Mouse (Mus musculus) bone marrow macrophage, adult 2 months (primary cell): ENCODE results near the gene Olfr1032.

Experiments
- CTCF ChIP-seq: IDR thresholded peaks from 2 replicates; pipeline ENCODE4 v1.5.1; 2012; ENCODE audit warnings: low read depth, mild to moderate bottlenecking, low read length, moderate library complexity
- POLR2A ChIP-seq: IDR thresholded peaks from 2 replicates; pipeline ENCODE4 v1.6.1; 2012; ENCODE audit warnings: mild to moderate bottlenecking, low read depth, low read length, borderline replicate concordance

DNA sequence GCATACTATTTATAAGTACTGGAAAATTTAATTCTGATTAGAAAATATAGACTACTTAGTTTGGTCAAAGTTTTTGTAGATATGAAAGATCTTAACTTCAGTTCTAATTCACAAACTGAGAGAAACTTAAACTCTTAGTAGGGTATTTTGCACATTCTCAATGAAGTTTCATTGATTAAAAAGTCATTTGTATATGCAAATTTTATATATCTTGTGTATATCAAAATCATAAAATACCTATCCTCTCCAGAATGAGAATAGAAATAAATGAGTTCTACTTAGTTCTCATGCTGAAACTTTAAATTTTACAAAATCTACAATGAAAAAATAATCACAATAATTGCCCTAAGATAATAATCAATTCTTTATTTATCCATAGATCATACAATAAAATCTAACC is 40.2 kb downstream of the Olfr1032 start, which contains the start of gene Olfr1034:
- no peak for TF ChIP-seq CTCF
- TF ChIP-seq POLR2A: no peak
